Mouse (Mus musculus): ENCODE data around the gene Atp5e.
A peak's percentile ranks its signal among the peaks of the same experiment; 100 is the strongest.

Atp5e gene

DNA sequence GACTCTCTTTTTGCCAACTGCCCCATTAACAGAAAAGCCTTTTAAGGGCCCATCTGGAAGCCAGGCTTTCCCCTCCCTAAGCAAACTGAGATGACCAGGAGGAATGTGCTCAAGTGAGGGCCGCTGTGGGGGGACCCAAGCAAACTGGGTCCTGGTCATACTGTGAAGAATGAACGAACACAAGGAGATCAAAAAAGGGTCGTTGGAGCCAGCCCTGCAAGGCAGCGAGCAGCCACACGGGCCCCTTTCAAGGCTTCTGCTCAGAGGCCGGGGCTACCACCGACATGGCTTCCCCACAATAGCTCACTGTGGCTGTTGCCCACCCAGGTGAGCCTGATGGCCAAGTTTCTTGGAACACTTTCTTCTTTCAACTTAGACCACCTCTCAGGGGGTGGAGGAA, 17.4 kb downstream of the Atp5e start:
- no peak for DNase-seq

GRCm38 (mm10) chr2:174445018-174445417, 18.9 kb downstream of the Atp5e start:
- no peak for DNase-seq

GRCm38 (mm10) chr2:174444359-174444758, 19.5 kb downstream of the Atp5e start:
- DNase-seq, result no peak

- DNase-seq, result no peak
Observed at GRCm38 (mm10) chr2:174443046-174443445, 20.9 kb downstream of the Atp5e start.

- no peak for DNase-seq
Observed at GRCm38 (mm10) chr2:174442460-174442859, 21.4 kb downstream of the Atp5e start.

DNA sequence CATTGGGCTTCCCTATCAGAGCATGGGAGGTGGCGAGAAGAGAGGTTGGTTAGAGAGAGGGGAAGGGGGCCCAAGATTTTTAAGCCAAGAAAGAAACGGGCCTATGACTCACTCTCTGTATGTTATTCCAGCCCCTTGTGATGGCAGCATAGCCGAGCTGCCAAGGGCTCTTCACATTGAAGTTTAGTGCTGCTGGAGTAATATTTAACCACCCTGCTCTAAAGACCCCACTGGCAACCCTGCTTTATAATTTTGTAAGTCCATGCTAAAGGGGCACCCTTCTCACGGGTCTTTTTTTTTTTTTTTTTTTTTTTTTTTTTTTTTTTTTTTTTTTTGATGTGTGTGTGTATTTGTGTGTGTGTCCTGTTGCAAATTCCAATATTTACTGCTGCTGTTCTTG, 22.0 kb downstream of the Atp5e start:
- no peak for DNase-seq

GRCm38 (mm10) chr2:174439961-174440360, 23.9 kb downstream of the Atp5e start:
- DNase-seq, result no peak

GRCm38 (mm10) chr2:174439450-174439838, 24.5 kb downstream of the Atp5e start:
- DNase-seq, result no peak

DNA sequence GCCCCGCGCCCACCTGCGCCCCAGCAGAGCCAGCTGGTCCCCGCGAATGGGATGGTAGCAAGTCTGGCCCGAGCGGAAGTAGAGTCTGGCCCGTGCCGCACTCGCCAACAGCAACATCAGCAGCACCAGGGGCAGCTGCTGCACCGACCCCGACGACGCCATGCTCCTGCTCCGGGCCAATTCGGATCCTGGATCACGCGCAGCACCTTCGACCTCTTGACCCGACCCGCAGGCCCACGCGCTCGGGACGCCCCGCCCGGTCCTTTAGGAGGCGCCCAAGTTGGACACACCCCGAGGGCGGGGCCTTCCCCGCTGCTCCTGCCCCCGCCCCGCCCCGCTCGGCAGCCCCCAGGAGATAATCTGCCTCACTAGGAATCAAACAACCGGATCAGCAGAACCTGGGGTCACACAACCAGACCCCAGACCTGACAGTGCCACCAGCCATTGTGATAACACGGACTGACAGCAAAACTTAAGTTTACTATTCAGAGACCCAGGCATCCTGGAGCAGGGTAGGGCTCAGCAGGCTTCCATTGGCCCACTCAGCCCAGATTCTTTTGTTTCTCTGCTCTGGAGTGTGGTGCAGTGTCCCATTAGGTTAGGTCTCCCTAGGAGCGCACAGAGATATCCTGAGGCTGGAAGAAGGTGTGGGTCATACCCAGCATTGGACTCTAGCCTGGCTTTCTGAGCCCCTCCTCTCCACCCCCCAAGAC, 25.0 kb downstream of the Atp5e start, which contains the start of gene Ctsz:
Gene Ctsz (minus strand): TSS at position 303 of the 713 bp plus-strand sequence.
- DNase-seq, result peak; percentile 76 to 82

GRCm38 (mm10) chr2:174438181-174438580, 25.7 kb downstream of the Atp5e start:
- no peak for DNase-seq

GRCm38 (mm10) chr2:174437697-174437982, 26.3 kb downstream of the Atp5e start:
- DNase-seq, result no peak

- no peak for DNase-seq
Observed at GRCm38 (mm10) chr2:174436916-174437696, 26.8 kb downstream of the Atp5e start.

- no peak for DNase-seq
Observed at GRCm38 (mm10) chr2:174436076-174436701, 27.7 kb downstream of the Atp5e start.

DNA sequence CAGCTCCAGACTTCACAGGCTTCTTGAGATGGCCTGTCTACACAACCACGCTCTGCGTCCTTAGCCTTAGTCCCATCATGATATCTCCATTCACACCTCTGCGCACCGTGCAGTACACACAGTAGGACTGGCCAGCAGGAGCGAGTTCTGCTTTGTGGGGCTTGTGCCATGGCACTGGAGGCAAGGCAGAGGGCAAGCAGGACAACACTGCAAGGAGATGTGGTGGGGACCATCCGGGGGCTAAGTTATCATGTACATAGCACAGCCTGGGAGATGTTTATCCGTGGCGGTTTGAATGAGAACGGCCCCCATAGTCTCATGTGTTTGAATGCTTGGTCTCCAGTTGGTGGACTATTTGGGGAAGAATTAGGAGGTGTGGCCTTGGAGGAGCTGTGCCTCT, 29.0 kb downstream of the Atp5e start:
- DNase-seq, result no peak

DNA sequence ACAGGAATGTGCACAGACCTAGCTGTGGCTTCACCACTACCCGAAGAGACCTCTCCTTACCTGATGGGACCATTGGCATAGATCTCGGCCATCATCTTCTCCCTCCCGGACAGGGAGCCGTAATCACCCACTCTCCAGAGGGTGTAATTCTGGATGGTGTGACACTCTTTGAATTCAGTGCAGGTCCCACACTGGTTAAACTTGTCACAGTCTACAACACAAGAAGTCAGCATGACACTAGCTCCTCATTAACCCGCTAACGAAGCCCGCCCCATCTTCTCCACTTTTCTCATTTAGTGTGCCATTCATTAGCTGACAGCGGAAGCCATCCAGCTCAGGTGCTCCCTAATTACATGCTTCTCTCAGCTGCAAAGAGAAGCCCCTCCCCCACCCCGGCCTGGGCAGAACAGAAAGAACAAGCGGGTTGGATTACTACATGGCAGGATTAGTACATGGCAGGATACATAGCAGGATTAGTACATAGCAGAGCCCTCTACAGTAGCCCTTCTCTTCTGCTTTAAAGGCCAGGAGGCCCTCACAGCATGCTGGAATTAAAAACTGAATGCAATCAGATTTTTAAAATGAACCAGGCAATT, 34.8 kb downstream of the Atp5e start:
- no peak for DNase-seq

DNA sequence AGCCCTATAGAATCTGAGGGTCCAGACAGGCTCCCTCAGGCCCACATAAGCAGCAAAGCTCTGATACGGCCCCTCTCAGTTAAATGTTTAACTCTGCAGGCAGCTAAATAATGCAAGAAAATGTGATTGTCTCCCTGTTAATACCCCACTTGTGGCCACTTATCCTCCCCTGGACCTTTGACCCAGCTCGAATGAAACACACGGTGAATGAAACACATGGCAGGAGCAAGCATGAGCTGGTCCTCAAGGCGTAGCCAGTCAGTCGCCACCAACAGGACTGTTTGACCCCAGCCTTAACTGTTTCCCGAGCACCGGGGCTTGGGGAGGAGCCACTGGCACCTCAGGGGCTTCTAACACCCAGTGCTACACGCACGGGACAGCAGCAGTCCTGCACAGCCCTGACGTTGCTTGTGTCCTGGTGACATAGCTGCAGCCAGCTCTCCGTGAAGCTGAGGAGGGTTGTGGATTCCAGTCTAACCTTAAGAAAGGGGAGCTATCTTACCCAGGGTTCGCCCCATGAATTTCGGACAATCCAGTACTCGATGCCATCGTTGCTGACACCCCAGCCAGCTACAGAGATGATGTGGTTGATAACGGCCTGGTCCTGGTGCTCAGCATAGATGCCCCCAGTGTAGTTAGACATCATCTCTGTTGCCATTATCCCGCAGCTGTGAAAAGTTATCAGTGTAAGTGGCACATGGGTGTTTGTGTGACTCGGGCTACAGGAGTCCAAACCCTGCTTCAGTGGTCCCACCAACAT, 35.6 kb downstream of the Atp5e start:
- peak; percentile 25 to 53 for DNase-seq

DNA sequence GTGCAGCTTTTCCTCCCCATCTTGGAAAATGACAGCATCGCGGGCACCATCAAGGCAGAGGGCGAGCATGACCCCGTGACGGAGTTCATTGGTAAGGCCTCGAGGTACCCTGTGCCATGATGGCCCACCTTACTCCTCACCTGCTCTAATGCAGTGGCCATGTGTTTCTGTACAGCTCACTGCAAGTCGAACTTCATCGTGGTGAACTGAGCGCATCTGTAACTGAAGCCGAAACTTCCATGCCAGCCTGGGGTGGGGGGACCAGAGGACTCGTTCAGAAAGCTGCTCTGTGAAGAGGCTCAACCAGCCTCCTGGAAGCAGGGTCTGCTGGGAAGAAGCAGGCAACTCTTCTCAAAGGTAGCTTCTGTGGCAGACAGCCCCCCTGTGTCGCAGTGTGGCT, 37.0 kb downstream of the Atp5e start:
- DNase-seq, result no peak

- DNase-seq, result no peak
Observed at GRCm38 (mm10) chr2:174424301-174425085, 39.4 kb downstream of the Atp5e start.

GRCm38 (mm10) chr2:174421107-174421506, 42.8 kb downstream of the Atp5e start:
- DNase-seq, result no peak

GRCm38 (mm10) chr2:174415731-174416310, 48.1 kb downstream of the Atp5e start, which contains the start of gene Nelfcd:
Nelfcd (plus strand) TSS chr2:174415804.
- DNase-seq, result peak; percentile 93 to 97

DNA sequence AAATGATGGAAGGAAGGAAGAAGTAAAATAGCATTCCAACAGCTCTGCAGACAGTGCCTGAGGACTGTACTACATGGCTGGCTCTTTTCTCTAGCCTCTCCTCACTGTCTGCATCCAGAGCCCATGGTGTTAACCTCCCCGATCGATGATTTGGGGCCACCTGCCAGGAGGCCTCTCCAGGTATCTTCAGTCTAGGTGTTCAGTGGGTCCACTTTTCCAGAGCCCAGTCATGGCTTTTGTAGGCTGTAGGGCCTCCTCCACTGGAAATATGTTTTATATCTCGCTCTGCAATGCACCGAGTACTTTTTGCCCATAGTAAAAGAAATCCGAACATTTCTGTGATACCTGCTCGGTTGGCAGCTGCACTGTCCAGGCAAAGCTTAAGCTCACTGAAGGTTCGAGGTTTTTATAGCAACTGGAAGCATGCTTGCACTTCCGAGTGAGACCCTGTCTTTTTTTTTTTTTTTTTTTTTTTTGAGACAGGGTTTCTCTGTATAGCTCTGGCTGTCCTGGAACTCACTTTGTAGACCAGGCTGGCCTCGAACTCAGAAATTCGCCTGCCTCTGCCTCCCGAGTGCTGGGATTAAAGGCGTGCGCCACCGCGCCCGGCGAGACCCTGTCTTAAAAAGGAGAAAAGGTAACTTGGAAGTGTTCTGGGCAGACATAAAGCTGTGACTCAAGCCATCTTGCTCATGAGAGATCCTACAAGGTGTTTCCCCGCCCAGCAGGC, 48.7 kb downstream of the Atp5e start:
- DNase-seq, result no peak

All from kidney, adult 8-10 months (tissue).